Mouse (Mus musculus) cerebellum, adult 2 months (tissue): ENCODE data around the gene Urb1. TPM values are rescaled to one million over a fixed set of nuclear protein-coding genes. Genes with fewer than 3 reads are reported as not detected.

Experiments used
- DNase-seq, 2 experiments: peaks; one replicate each; pipeline ENCODE4 v3.0.0; 2021
- H3K27ac ChIP-seq: fragments of 200-500 bp; 2 replicates; pipeline ENCODE4 v1.5.1; 2012; ENCODE audit warnings: low read length, control low read depth, inconsistent platforms; ENCODE audit not compliant: insufficient read depth
- H3K27me3 ChIP-seq: fragments of 200-500 bp; 2 replicates; pipeline ENCODE4 v1.6.1; 2012; ENCODE audit warnings: inconsistent platforms, mild to moderate bottlenecking, low read length, moderate library complexity; ENCODE audit not compliant: control insufficient read depth, insufficient read depth
- H3K4me1 ChIP-seq: fragments of 200-500 bp; 2 replicates; pipeline ENCODE4 v1.6.1; 2011; ENCODE audit warnings: low read length; ENCODE audit not compliant: control insufficient read depth, insufficient read depth
- H3K4me3 ChIP-seq: fragments of 200-500 bp; replicated peaks from 2 replicates; pipeline ENCODE3; 2011; ENCODE audit warnings: mild to moderate bottlenecking, low read depth, low read length, control low read depth; ENCODE audit not compliant: insufficient read depth
- CTCF ChIP-seq: fragments of 200-500 bp; IDR thresholded peaks from 2 replicates; pipeline ENCODE4 v1.5.1; 2011; ENCODE audit warnings: low read depth, mild to moderate bottlenecking, control low read depth, low read length, moderate library complexity, borderline replicate concordance; ENCODE audit not compliant: insufficient read depth
- POLR2A ChIP-seq: fragments of 200-500 bp; IDR thresholded peaks from 2 replicates; pipeline ENCODE4 v1.6.1; 2011; ENCODE audit warnings: low read length, control low read depth, borderline replicate concordance; ENCODE audit not compliant: insufficient read depth
- WGBS: fragments of 180-500 bp; shearing (Covaris S2); methylation state at CpG from one replicate; pipeline ENCODE4 v1.1.7; 2018; 5-methylcytosine and 5-hydroxymethylcytosine counted together
- polyA plus RNA-seq: library from polyadenylated mRNA; depleted of rRNA; stranded (reverse); fragments of >200 nt; gene quantifications from 2 replicates; pipeline ENCODE4 v1.2.3, GENCODE M21; 2012

The Urb1 gene
- polyA plus RNA-seq, 1 experiment, result 4.9 TPM

GRCm38 (mm10) chr16:90727233-90728115 is 82.7 kb downstream of the Urb1 start, which contains the start of gene Mis18a:
Gene Mis18a, minus strand, starts transcription at chr16:90727404.
- WGBS, result 1% methylated on average over 53 of the region's 53 CpGs
- peak; percentile 95 to 96 for DNase-seq
- Histone ChIP-seq H3K27ac (peak within 1 kb of the TSS; percentile 66; the same call in 1 of the 2 replicates), H3K4me1 (no peaks in the 10 kb centered on the region), H3K27me3 (no peaks in the 10 kb centered on the region), H3K4me3 (peak within 1 kb of the TSS; percentile 94)
- TF ChIP-seq CTCF (no peak), POLR2A (peak; percentile 98)

GRCm38 (mm10) chr16:90726600-90727227 is 83.5 kb downstream of the Urb1 start:
- Histone ChIP-seq H3K4me1 (no peaks in the 10 kb centered on the region), H3K27me3 (no peaks in the 10 kb centered on the region), H3K27ac (no peak overlapping the region), H3K4me3 (peak overlapping the region; percentile 94)
- TF ChIP-seq POLR2A (no peak), CTCF (no peak)
- DNase-seq, result no peak
- WGBS, result 5% methylated on average over 38 of the region's 38 CpGs

- Histone ChIP-seq H3K27ac (no peak overlapping the region), H3K4me1 (no peaks in the 10 kb centered on the region), H3K4me3 (no peak overlapping the region), H3K27me3 (no peaks in the 10 kb centered on the region)
- 97% methylated on average over 4 of the region's 4 CpGs for WGBS
- DNase-seq, result no peak
- TF ChIP-seq POLR2A (no peak), CTCF (no peak)
Observed at GRCm38 (mm10) chr16:90724051-90724450, 86.2 kb downstream of the Urb1 start.

DNA sequence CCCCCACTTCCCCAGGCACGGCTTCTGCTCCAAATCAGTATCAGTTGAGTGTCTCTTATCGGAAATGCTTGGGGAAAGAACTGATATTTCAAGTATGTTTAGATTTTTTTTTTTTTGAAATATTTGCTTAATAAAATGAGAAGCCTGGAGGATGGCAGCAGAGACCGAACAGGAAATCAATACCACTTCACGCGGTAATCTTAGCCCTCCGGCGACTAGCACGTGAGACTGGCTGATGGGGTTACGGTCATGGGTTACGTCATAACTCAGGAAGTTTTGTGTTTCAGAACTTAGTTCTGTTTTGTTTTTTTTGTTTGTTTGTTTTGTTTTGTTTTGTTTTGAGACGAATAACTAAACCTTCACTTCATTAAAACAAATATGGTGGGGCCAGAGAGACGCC is 99.9 kb downstream of the Urb1 start:
- no peak for TF ChIP-seq POLR2A
- no peak for TF ChIP-seq CTCF
- Histone ChIP-seq H3K27me3 (no peaks in the 10 kb centered on the region), H3K4me3 (peak overlapping the region; percentile 23), H3K27ac (no peak overlapping the region), H3K4me1 (peaks cover 4% of the 10 kb centered on the region; the same call in 1 of the 2 replicates)
- 27% methylated on average over 12 of the region's 12 CpGs for WGBS
- DNase-seq, result no peak

DNA sequence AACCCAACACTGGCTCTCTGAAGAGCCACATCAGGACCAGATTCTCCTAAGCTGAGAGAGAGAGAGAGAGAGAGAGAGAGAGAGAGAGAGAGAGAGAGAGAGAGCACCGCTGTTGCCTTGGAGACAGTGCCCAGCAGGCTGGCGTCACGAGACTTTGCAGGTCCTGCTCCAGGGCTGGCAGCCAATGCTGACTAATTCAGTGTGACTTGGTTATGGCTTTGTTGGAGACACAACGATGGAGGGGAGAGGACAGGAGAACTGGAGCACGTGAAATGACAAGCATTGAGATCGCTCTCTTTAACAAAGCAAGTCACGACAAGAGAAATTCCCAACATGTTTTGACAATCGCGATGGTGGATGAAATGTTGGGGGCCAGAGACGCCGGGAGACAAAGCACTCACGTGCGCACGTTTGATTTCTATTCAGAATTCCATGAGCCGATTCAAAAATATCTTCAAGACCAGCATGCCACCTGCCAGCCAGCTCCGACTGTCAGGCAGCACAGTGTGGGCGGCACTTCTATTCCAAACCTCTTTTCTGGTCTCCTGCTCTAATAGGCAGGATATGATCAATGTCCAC is 100.4 kb downstream of the Urb1 start:
- Histone ChIP-seq H3K27me3 (no peaks in the 10 kb centered on the region), H3K27ac (no peak overlapping the region), H3K4me1 (peaks cover 4% of the 10 kb centered on the region; the same call in 1 of the 2 replicates), H3K4me3 (peak overlapping the region; percentile 23)
- TF ChIP-seq CTCF, result no peak
- TF ChIP-seq POLR2A, result no peak
- 2% methylated on average over 17 of the region's 17 CpGs for WGBS
- DNase-seq, result peak; percentile 84 to 90

DNA sequence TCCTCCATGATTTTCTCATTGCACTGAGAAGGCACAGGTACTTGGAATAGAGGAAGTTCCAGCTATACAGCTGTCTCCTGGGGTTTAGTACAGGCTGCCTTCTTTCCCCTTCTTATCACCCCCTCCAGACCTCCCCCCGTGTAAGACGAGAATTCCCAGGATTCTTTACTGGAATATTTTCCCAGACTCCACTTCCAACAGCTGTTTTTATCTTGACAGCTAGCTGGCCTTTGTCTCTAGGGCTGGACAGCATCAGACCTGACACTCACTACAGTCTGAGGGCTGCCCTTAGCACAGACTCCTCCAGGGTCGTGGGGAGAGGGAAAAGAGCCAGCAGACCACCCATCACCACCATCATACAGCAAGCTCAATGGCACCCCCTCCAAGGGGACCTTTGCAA is 103.9 kb downstream of the Urb1 start:
- Histone ChIP-seq H3K27me3 (no peaks in the 10 kb centered on the region), H3K4me3 (no peak overlapping the region), H3K4me1 (peaks cover 4% of the 10 kb centered on the region; the same call in 1 of the 2 replicates), H3K27ac (no peak overlapping the region)
- 26% methylated on average over 3 of the region's 3 CpGs for WGBS
- TF ChIP-seq POLR2A (no peak), CTCF (no peak)
- DNase-seq, result no peak

DNA sequence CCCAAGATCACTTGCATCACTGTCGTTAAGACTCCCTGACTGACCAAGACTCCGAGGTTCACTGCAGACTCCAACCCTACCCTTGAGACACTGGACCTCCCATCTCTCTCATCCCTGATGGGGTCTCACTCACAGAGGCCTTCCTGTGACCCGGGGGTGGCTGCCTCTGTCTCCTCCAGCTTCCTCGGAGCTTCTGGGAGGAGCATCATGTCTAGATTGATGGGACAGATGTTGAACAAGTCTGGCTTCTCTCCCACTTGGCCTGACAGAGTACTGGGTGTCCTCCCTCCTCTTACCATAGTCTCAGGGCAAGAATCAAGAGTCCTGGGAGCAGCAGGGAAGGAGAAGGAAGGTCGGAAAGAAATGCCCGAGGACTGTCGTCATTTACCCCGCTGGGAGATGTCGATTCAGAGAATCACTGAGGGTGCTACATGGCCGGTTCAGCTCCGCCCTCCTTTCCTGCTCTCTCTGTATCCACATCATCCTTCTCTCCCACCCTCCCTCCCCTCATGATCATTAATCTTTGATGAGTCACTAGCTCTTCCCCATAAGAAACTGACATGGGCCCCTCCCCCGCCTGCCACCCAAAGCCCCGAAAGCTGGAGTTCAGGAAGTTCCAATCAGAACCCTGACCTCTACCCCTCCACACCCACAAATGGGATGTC is 105.9 kb downstream of the Urb1 start:
- WGBS, result 71% methylated on average over 13 of the region's 13 CpGs

More for the DNA sequence above, 105.9 kb downstream of the Urb1 start:
- Histone ChIP-seq H3K27ac (no peak overlapping the region), H3K4me1 (no peaks in the 10 kb centered on the region), H3K4me3 (no peak overlapping the region), H3K27me3 (no peaks in the 10 kb centered on the region)
- DNase-seq, result no peak
- no peak for TF ChIP-seq CTCF
- TF ChIP-seq POLR2A, result no peak
